Mouse (Mus musculus): ENCODE results near the gene Plekhb2. TPM values are rescaled to one million over a fixed set of nuclear protein-coding genes. Genes with fewer than 3 reads are reported as not detected.

Gene Plekhb2
- 18.3 and 18.6 TPM in 2 replicates for polyA plus RNA-seq (2014; fragmentation: Nextera tagmentation; extraction: Ambion mirVana)

DNA sequence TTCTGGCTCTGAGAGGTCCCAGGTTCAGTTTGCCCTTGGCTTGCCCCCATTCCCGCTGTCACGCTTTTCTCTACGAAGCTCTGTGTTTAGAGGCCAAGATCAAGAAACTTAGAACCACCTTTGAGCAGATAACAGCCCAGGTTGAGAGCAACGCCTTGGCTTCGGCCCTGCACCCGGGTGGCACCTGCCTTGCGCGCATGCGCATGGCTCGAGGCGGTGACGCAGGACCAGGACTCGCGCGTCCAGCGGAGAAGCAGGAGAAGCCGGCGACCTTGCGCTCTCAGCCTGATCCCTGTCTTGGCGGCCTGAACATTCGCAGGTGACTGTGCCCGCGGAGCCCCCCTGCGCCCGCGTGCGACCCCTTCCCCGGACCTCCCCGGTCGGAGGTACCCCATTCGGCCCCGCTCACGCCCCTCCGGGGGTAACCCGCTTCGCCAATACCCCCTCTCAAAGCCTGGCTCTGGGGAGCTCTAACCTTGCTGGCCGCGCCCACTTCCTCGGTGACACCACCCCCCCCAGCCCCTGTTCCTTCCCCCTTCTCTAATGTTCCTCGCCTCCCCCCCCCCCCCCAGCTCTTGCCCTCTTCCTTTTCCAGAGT, at the start of gene Plekhb2:
Gene Plekhb2 (plus strand): TSS at position 232 of the 598 bp plus-strand sequence.
- Histone ChIP-seq H3K27ac (replicated peaks; ENCODE audit: low read depth, low read length) (no peak within 1 kb of the TSS), H3K9ac (ENCODE audit: low read depth, low read length) (peak within 1 kb of the TSS; percentile 81), H3K9me3 (ENCODE audit: control insufficient read depth, low read length) (no peaks in the 10 kb centered on the region), H3K4me2 (ENCODE audit: low read depth, low read length) (peak within 1 kb of the TSS; percentile 84), H3K27me3 (replicated peaks; ENCODE audit: control insufficient read depth, insufficient read depth, low read length) (no peaks in the 10 kb centered on the region), H3K4me1 (ENCODE audit: control insufficient read depth, insufficient read depth, low read length) (no peaks in the 10 kb centered on the region), H3K36me3 (ENCODE audit: control insufficient read depth, insufficient read depth, low read length) (no peaks in the 10 kb centered on the region), H3K4me3 (ENCODE audit: low read depth, low read length) (peak within 1 kb of the TSS; percentile 68)
- DNase-seq (ENCODE audit: low spot score) (peak; percentile 79), ATAC-seq (ENCODE audit: low read depth) (peak; percentile 86)
- 1% methylated on average over 23 of the region's 40 CpGs for WGBS

DNA sequence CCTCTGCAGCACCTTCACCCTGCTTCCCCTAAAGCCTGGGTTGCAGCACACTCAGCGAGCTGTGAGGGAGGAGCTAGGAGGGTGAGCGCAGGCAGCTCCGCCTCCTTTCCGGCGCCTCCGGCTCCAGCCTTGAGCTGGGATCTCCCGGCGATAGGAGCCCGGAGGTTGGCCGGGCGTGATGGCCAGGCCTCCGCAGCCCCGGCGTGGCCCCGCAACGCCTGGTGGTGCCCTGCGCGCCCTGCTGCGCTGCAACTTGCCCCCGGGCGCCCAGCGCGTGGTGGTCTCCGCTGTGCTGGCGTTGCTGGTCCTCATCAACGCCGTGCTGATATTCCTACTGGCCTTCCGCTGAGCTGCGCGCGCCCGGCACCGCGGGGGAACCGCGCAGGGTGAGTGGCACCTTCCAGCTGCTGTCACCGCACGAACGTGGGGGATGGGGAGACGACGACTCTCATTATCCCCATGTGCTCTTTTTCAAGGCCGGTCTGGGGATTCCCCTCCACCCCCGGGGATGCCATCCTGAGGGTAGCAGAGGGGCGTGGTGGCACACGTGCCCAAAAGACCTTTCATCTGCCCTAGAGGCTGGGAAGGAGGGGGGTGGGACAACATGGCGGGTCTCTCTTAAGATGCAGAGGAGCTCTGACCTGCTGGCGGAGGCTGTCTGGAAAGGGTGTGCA, 48.0 kb upstream of the Plekhb2 start:
- peaks cover 10% of the 10 kb centered on the region for H3K4me1 ChIP-seq (ENCODE audit: control insufficient read depth, insufficient read depth, low read length)
- H3K36me3 ChIP-seq (ENCODE audit: control insufficient read depth, insufficient read depth, low read length), result 0 out of 2 replicates have a peak, but pooled peaks cover under 1% of the 10 kb centered on the region
- no peaks in the 10 kb centered on the region for H3K27me3 ChIP-seq (replicated peaks; ENCODE audit: control insufficient read depth, insufficient read depth, low read length)
- H3K9ac ChIP-seq (ENCODE audit: low read depth, low read length), result peak overlapping the region; percentile 76
- peak overlapping the region; percentile 91 for H3K4me2 ChIP-seq (ENCODE audit: low read depth, low read length)
- DNase-seq (ENCODE audit: low spot score) (peak; percentile 84), ATAC-seq (ENCODE audit: low read depth) (peak; percentile 88)
- 0% methylated on average over 37 of the region's 47 CpGs for WGBS
- H3K27ac ChIP-seq (replicated peaks; ENCODE audit: low read depth, low read length), result no peak overlapping the region
- H3K4me3 ChIP-seq (ENCODE audit: low read depth, low read length), result peak overlapping the region; percentile 80
- H3K9me3 ChIP-seq (ENCODE audit: control insufficient read depth, low read length), result no peaks in the 10 kb centered on the region

DNA sequence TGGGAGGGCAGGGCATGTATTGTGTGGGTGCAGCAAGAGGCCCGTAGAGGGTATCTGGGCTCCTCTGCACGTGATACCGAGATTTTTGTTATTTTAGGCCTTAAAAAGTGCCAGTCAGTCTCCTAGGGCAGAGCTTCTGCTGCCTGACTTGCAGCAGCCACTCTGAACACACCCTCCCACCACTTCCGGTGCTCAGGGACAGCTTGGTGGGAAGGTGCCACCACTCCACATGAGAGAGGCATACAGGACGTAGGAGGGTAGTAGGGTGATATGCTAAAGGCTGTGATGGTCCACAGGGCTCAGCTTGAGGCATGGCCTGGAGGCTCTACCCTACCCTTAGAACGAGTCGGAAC, 47.5 kb upstream of the Plekhb2 start:
- Histone ChIP-seq H3K27me3 (replicated peaks; ENCODE audit: control insufficient read depth, insufficient read depth, low read length) (no peaks in the 10 kb centered on the region), H3K4me2 (ENCODE audit: low read depth, low read length) (peak overlapping the region; percentile 91), H3K4me1 (ENCODE audit: control insufficient read depth, insufficient read depth, low read length) (peaks cover 10% of the 10 kb centered on the region), H3K9ac (ENCODE audit: low read depth, low read length) (peak overlapping the region; percentile 76), H3K4me3 (ENCODE audit: low read depth, low read length) (peak overlapping the region; percentile 80), H3K36me3 (ENCODE audit: control insufficient read depth, insufficient read depth, low read length) (0 out of 2 replicates have a peak, but pooled peaks cover 5% of the 10 kb centered on the region), H3K27ac (replicated peaks; ENCODE audit: low read depth, low read length) (0 out of 2 replicates have a peak overlapping the region, but pooled peaks have one; percentile 10), H3K9me3 (ENCODE audit: control insufficient read depth, low read length) (no peaks in the 10 kb centered on the region)
- peak; percentile 3; the same call in 1 of the 2 replicates for ATAC-seq (ENCODE audit: low read depth)
- peak; percentile 19 for DNase-seq (ENCODE audit: low spot score)
- 27% methylated on average over 7 of the region's 7 CpGs for WGBS

DNA sequence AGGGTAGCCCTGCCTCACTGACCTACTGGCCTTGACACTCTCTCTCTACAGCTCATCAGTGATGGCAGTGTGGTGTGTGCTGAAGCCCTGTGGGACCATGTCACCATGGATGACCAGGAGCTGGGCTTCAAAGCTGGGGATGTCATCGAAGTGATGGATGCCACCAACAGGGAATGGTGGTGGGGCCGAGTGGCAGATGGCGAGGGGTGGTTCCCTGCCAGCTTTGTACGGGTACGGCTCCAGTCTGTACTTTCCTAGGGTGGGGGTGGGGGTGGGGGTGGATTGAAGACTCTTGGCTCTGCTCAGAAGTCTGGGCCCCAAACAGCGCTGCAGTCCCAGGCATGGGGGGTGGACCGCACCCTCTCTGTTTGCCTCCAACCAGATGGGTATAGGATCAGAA, 44.9 kb upstream of the Plekhb2 start:
- Histone ChIP-seq H3K4me2 (ENCODE audit: low read depth, low read length) (no peak overlapping the region), H3K4me3 (ENCODE audit: low read depth, low read length) (no peak overlapping the region), H3K36me3 (ENCODE audit: control insufficient read depth, insufficient read depth, low read length) (peaks cover 25% of the 10 kb centered on the region), H3K4me1 (ENCODE audit: control insufficient read depth, insufficient read depth, low read length) (peaks cover 10% of the 10 kb centered on the region), H3K27me3 (replicated peaks; ENCODE audit: control insufficient read depth, insufficient read depth, low read length) (no peaks in the 10 kb centered on the region), H3K27ac (replicated peaks; ENCODE audit: low read depth, low read length) (no peak overlapping the region), H3K9ac (ENCODE audit: low read depth, low read length) (no peak overlapping the region), H3K9me3 (ENCODE audit: control insufficient read depth, low read length) (no peaks in the 10 kb centered on the region)
- no peak for ATAC-seq (ENCODE audit: low read depth)
- WGBS, result 87% methylated on average over 7 of the region's 7 CpGs
- DNase-seq (ENCODE audit: low spot score), result no peak

DNA sequence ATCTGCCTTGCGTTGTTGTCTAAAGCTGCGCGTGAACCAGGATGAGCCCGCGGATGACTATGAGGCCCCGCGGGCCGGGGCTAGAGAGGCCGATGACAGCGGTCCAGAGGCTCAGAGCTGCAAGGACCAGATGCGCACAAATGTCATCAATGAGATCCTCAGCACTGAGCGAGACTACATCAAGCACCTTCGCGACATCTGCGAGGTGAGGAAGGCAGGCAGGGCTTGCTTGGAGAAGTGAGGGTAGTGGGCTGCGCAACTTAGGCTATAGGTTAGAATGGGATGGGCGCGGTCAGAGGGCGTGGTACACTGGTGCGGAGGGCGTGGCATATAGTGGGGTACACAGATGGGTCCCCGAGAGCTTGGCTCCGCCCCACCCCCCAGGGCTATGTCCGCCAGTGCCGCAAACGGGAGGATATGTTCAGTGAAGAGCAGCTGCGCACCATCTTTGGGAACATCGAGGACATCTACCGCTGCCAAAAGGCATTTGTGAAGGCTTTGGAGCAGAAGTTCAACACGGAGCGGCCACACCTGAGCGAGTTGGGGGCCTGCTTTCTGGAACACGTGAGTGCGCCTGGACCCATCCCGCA, 43.8 kb upstream of the Plekhb2 start:
- H3K27ac ChIP-seq (replicated peaks; ENCODE audit: low read depth, low read length), result no peak overlapping the region
- no peak overlapping the region for H3K4me3 ChIP-seq (ENCODE audit: low read depth, low read length)
- no peaks in the 10 kb centered on the region for H3K9me3 ChIP-seq (ENCODE audit: control insufficient read depth, low read length)
- H3K9ac ChIP-seq (ENCODE audit: low read depth, low read length), result no peak overlapping the region
- ATAC-seq (ENCODE audit: low read depth), result no peak
- H3K4me1 ChIP-seq (ENCODE audit: control insufficient read depth, insufficient read depth, low read length), result peaks cover 10% of the 10 kb centered on the region
- 28% methylated on average over 29 of the region's 35 CpGs for WGBS
- H3K36me3 ChIP-seq (ENCODE audit: control insufficient read depth, insufficient read depth, low read length), result peaks cover 37% of the 10 kb centered on the region
- no peaks in the 10 kb centered on the region for H3K27me3 ChIP-seq (replicated peaks; ENCODE audit: control insufficient read depth, insufficient read depth, low read length)
- H3K4me2 ChIP-seq (ENCODE audit: low read depth, low read length), result no peak overlapping the region
- no peak for DNase-seq (ENCODE audit: low spot score)

DNA sequence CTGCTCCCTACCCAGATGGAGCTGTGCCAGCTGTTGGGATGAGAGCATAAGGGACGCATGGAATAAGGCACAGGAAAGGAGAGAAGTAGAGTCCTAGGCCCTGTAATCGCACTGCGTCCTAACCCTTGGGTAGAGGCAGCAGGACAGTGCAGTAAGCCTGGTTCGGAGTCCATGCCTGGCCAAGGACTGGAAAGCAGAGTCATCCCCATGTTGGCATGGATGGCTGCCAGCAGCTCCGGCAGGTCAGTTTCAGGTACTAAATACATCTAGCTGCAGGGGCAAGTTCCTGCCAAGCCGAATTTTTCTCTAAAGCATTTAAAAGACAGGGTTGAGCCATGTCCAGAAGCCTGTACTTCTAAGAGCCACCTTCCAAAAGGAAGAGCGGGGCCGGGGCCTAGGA, 41.3 kb upstream of the Plekhb2 start:
- no peak overlapping the region for H3K4me3 ChIP-seq (ENCODE audit: low read depth, low read length)
- H3K36me3 ChIP-seq (ENCODE audit: control insufficient read depth, insufficient read depth, low read length), result peaks cover 60% of the 10 kb centered on the region
- no peak overlapping the region for H3K27ac ChIP-seq (replicated peaks; ENCODE audit: low read depth, low read length)
- no peaks in the 10 kb centered on the region for H3K27me3 ChIP-seq (replicated peaks; ENCODE audit: control insufficient read depth, insufficient read depth, low read length)
- DNase-seq (ENCODE audit: low spot score) (no peak), ATAC-seq (ENCODE audit: low read depth) (no peak)
- 0 out of 2 replicates have a peak, but pooled peaks cover 5% of the 10 kb centered on the region for H3K4me1 ChIP-seq (ENCODE audit: control insufficient read depth, insufficient read depth, low read length)
- 86% methylated on average over 8 of the region's 8 CpGs for WGBS
- no peak overlapping the region for H3K4me2 ChIP-seq (ENCODE audit: low read depth, low read length)
- no peaks in the 10 kb centered on the region for H3K9me3 ChIP-seq (ENCODE audit: control insufficient read depth, low read length)
- no peak overlapping the region for H3K9ac ChIP-seq (ENCODE audit: low read depth, low read length)

DNA sequence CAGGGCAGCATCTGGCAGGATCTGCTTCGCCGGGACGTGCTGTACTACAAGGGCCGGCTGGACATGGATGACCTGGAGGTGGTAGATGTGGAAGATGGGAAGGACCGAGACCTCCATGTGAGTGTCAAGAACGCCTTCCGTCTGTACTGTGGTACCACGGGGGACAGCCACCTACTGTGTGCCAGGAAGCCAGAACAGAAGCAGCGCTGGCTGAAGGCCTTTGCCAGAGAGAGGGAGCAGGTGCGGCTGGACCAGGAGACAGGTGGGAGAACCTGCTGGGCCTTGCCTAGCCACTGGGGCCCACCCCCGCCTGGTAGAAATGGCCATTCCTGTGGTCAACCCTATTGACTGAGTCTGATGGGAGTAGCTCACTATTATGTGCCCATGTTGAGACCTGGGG, 39.5 kb upstream of the Plekhb2 start:
- Histone ChIP-seq H3K4me3 (ENCODE audit: low read depth, low read length) (no peak overlapping the region), H3K36me3 (ENCODE audit: control insufficient read depth, insufficient read depth, low read length) (peaks cover 78% of the 10 kb centered on the region)
- 84% methylated on average over 11 of the region's 11 CpGs for WGBS

DNA sequence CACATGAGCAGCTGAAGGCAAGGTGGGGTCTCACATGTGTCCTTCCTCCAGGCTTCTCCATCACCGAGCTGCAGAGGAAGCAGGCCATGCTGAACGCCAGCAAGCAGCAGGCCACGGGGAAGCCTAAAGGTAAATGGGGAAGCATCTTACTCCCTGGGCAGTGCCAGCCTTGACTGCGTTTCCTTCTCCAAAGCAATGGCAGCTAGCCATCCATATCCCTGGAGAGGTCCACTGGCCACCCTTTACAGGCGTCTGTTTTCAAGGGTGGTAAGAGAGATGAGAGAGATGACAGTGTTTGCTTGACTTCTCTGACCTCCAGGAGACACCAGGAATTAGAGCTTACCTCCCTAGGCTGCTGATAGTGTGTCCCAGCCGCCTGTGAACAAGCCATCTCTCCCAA, 38.7 kb upstream of the Plekhb2 start:
- Histone ChIP-seq H3K27me3 (replicated peaks; ENCODE audit: control insufficient read depth, insufficient read depth, low read length) (no peaks in the 10 kb centered on the region), H3K9me3 (ENCODE audit: control insufficient read depth, low read length) (no peaks in the 10 kb centered on the region), H3K9ac (ENCODE audit: low read depth, low read length) (no peak overlapping the region), H3K4me1 (ENCODE audit: control insufficient read depth, insufficient read depth, low read length) (0 out of 2 replicates have a peak, but pooled peaks cover 4% of the 10 kb centered on the region), H3K4me2 (ENCODE audit: low read depth, low read length) (no peak overlapping the region), H3K4me3 (ENCODE audit: low read depth, low read length) (no peak overlapping the region), H3K27ac (replicated peaks; ENCODE audit: low read depth, low read length) (no peak overlapping the region), H3K36me3 (ENCODE audit: control insufficient read depth, insufficient read depth, low read length) (peaks cover 86% of the 10 kb centered on the region)
- DNase-seq (ENCODE audit: low spot score), result no peak
- 80% methylated on average over 6 of the region's 6 CpGs for WGBS
- no peak for ATAC-seq (ENCODE audit: low read depth)

More for the DNA sequence above, 39.5 kb upstream of the Plekhb2 start:
- H3K27ac ChIP-seq (replicated peaks; ENCODE audit: low read depth, low read length), result no peak overlapping the region
- no peaks in the 10 kb centered on the region for H3K9me3 ChIP-seq (ENCODE audit: control insufficient read depth, low read length)
- DNase-seq (ENCODE audit: low spot score) (no peak), ATAC-seq (ENCODE audit: low read depth) (no peak)
- no peak overlapping the region for H3K9ac ChIP-seq (ENCODE audit: low read depth, low read length)
- no peaks in the 10 kb centered on the region for H3K27me3 ChIP-seq (replicated peaks; ENCODE audit: control insufficient read depth, insufficient read depth, low read length)
- 0 out of 2 replicates have a peak, but pooled peaks cover 5% of the 10 kb centered on the region for H3K4me1 ChIP-seq (ENCODE audit: control insufficient read depth, insufficient read depth, low read length)
- no peak overlapping the region for H3K4me2 ChIP-seq (ENCODE audit: low read depth, low read length)
